Mouse (Mus musculus): ENCODE data around the gene Stxbp1. TPM values are rescaled to one million over a fixed set of nuclear protein-coding genes. Genes with fewer than 3 reads are reported as not detected.

Stxbp1 gene
- polyA plus RNA-seq, 1 experiment = 713 TPM

DNA sequence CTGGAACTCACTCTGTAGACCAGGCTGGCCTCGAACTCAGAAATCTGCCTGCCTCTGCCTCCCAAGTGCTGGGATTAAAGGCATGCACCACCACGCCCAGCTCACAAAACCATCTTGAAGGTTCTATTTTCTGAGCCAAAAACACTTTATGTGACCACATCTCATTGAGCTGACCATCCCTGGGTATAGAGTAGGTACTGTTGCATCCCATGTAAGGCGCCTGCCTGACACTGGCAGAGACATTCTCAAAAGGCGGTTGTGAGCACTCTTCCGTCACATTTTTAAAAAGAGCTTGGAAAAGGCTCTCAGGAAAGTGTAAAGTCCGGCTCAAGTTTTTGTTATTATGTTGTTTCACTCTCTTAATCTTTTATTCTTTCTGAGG is 90.4 kb downstream of the Stxbp1 start:
- no peak for TF ChIP-seq CTCF (IDR thresholded peaks at IDR 0.05; ENCODE audit: extremely low read depth, insufficient read depth, low read length)
- TF ChIP-seq POLR2A (IDR thresholded peaks at IDR 0.05; ENCODE audit: extremely low read depth, insufficient read depth, low read length) = no peak
- peaks cover 5% of the 10 kb centered on the region for H3K4me1 ChIP-seq (ENCODE audit: control insufficient read depth, insufficient read depth, low read length)
- peak overlapping the region; percentile 38; the same call in 1 of the 2 replicates for H3K4me3 ChIP-seq (ENCODE audit: insufficient read depth, low read length)
- no peak overlapping the region for H3K27ac ChIP-seq (ENCODE audit: insufficient read depth, low read length)

DNA sequence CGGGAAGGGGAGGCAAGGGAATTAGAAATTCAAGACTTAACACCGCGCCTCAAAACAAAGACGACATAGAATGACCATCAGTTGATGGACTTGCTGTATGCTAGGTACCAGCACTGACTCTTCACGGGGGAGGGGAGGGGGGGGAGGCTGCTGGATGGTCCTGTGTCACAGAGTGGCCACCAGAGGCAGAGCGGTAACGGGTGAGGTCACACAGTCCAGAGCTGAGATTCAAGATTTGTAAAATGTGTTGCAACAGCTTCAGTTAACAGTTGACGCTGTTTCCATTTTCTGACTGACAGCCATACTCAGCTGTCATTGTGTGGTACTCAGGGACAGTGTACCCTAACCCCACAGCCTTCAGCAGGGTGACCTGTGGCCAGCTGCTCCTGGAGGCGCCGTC is 94.9 kb downstream of the Stxbp1 start:
- no peak overlapping the region for H3K27ac ChIP-seq (ENCODE audit: insufficient read depth, low read length)
- H3K4me3 ChIP-seq (ENCODE audit: insufficient read depth, low read length) = no peak overlapping the region
- H3K4me1 ChIP-seq (ENCODE audit: control insufficient read depth, insufficient read depth, low read length) = no peaks in the 10 kb centered on the region
- TF ChIP-seq CTCF (IDR thresholded peaks at IDR 0.05; ENCODE audit: extremely low read depth, insufficient read depth, low read length) = no peak
- TF ChIP-seq POLR2A (IDR thresholded peaks at IDR 0.05; ENCODE audit: extremely low read depth, insufficient read depth, low read length) = no peak

DNA sequence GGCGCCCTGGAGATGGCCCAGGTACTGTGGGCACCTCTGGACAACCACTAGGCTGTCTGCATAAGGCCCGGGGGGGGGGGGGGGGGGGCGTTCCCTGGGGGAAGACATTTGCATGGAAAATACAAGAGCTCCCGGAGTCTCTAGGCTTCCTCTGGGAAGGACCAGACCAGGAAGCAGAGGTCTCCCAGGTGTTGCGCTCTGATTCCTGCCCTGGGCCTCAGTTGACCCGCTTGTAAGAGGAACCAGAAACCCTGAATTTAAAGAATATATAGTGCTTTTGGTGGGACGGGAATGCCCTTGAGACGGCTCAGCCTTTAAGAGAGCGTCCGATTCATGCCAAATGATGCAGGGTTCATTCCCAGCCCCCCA is 95.4 kb downstream of the Stxbp1 start:
- H3K4me1 ChIP-seq (ENCODE audit: control insufficient read depth, insufficient read depth, low read length) = no peaks in the 10 kb centered on the region
- H3K4me3 ChIP-seq (ENCODE audit: insufficient read depth, low read length) = no peak overlapping the region
- no peak overlapping the region for H3K27ac ChIP-seq (ENCODE audit: insufficient read depth, low read length)
- TF ChIP-seq POLR2A (IDR thresholded peaks at IDR 0.05; ENCODE audit: extremely low read depth, insufficient read depth, low read length) = no peak
- TF ChIP-seq CTCF (IDR thresholded peaks at IDR 0.05; ENCODE audit: extremely low read depth, insufficient read depth, low read length) = no peak

DNA sequence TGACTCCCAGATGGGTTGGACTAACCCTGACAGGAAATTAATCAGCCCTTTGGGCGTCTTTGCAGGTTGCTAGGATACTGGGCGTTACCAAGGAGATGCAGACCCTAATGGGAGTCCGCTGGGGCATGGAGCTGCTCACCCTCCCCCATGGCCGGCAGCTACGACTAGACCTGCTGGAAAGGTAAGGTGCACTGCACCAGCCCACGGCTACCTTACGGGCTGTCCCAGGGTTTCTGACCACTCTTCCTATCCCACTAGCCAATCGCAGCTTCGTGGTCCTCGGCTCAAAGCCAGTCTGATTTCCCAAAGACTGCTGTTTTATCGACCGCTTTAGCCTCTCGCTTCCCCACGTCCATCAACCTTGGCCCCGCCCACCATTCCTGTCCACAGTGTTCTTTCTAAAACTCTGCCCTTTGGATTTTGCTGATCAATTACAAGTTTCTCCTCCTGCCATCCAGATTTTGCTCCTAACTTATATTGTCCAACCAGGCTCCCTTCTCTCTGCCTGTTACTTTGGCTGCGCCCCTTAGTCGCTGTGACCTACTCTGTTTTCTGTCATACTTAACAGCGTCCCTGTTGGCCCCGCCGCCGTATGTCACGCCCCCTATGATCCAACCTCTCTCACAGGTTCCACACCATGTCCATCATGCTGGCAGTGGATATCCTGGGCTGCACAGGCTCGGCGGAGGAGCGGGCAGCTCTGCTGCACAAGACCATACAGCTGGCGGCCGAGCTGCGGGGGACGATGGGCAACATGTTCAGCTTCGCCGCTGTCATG is 96.0 kb downstream of the Stxbp1 start:
- Histone ChIP-seq H3K4me3 (ENCODE audit: insufficient read depth, low read length) (no peak overlapping the region), H3K27ac (ENCODE audit: insufficient read depth, low read length) (no peak overlapping the region), H3K4me1 (ENCODE audit: control insufficient read depth, insufficient read depth, low read length) (no peaks in the 10 kb centered on the region)
- TF ChIP-seq POLR2A (IDR thresholded peaks at IDR 0.05; ENCODE audit: extremely low read depth, insufficient read depth, low read length) (no peak), CTCF (IDR thresholded peaks at IDR 0.05; ENCODE audit: extremely low read depth, insufficient read depth, low read length) (no peak)

DNA sequence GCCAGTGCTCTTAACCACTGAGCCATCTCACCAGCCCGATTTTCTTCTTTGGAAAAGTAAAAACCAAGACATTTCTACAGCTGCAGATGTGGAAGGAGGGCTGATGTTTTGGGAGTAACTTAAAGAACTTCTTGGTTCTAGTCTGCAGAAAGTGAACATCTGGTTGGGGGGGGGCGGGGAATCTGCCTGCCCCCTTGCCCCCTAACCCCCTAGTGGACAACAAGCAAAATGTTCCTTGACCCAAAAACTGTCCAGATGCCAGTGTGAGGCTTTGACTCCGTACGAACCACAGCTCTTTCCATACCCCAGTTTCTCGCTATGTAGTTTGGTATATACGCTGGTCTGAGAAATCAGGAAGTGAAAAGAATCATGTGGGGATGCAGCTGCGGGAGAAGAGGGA is 96.8 kb downstream of the Stxbp1 start:
- Histone ChIP-seq H3K4me3 (ENCODE audit: insufficient read depth, low read length) (no peak overlapping the region), H3K4me1 (ENCODE audit: control insufficient read depth, insufficient read depth, low read length) (no peaks in the 10 kb centered on the region), H3K27ac (ENCODE audit: insufficient read depth, low read length) (no peak overlapping the region)
- no peak for TF ChIP-seq CTCF (IDR thresholded peaks at IDR 0.05; ENCODE audit: extremely low read depth, insufficient read depth, low read length)
- TF ChIP-seq POLR2A (IDR thresholded peaks at IDR 0.05; ENCODE audit: extremely low read depth, insufficient read depth, low read length) = no peak

DNA sequence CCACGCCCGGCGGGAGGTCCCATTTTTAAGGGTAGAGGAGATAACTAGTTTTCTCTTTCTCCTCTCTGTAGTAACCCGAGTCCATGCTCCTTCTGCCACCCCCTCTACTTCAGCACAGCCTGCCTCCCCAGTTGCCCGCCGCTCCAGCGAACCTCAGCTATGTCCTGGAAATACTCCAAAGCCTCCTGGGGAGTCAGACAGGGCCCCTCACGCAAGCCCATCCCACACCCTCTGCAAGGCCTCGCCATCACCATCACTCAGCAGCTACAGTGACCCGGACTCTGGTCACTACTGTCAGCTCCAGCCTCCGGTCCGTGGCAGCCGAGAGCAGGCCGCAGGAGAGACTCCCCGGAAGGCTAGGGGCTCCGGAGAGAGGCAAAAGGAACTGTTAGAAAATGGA is 98.0 kb downstream of the Stxbp1 start:
- Histone ChIP-seq H3K27ac (ENCODE audit: insufficient read depth, low read length) (no peak overlapping the region), H3K4me3 (ENCODE audit: insufficient read depth, low read length) (no peak overlapping the region), H3K4me1 (ENCODE audit: control insufficient read depth, insufficient read depth, low read length) (no peaks in the 10 kb centered on the region)
- TF ChIP-seq CTCF (IDR thresholded peaks at IDR 0.05; ENCODE audit: extremely low read depth, insufficient read depth, low read length) = no peak
- TF ChIP-seq POLR2A (IDR thresholded peaks at IDR 0.05; ENCODE audit: extremely low read depth, insufficient read depth, low read length) = no peak

DNA sequence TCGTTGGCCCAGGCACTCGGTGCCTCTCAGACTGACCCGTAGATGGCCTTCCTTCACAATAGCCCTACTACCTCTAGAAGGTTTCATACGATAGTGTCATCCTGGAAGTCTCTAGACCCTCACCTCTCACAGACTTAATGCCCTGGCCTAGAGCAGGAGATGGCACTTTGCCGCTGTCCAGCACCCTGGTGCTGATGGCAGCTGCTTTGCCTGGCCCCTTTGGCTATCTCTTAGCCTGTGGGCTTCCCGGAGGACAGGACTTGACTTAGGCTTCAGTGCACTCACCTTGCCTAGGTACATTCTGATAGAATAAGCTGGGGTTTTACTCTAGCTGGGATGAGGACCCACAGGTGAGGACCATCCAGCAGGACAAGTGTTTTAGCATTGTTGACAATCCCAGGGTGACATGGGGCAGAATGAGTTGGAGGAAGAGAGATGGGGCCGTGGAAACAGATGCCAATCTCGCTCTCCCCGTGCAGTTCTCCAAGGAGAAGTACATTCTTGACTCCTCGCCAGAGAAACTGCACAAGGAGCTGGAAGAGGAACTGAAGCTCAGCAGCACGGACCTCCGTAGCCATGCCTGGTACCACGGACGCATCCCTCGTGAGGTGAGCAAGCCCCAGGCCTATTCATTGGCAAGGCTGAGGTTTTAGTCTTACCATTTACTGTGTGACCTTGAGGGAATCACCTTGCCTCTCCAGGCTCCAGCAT is 102.6 kb downstream of the Stxbp1 start:
- TF ChIP-seq CTCF (IDR thresholded peaks at IDR 0.05; ENCODE audit: extremely low read depth, insufficient read depth, low read length) = no peak
- TF ChIP-seq POLR2A (IDR thresholded peaks at IDR 0.05; ENCODE audit: extremely low read depth, insufficient read depth, low read length) = no peak
- Histone ChIP-seq H3K4me3 (ENCODE audit: insufficient read depth, low read length) (no peak overlapping the region), H3K4me1 (ENCODE audit: control insufficient read depth, insufficient read depth, low read length) (no peaks in the 10 kb centered on the region), H3K27ac (ENCODE audit: insufficient read depth, low read length) (no peak overlapping the region)

DNA sequence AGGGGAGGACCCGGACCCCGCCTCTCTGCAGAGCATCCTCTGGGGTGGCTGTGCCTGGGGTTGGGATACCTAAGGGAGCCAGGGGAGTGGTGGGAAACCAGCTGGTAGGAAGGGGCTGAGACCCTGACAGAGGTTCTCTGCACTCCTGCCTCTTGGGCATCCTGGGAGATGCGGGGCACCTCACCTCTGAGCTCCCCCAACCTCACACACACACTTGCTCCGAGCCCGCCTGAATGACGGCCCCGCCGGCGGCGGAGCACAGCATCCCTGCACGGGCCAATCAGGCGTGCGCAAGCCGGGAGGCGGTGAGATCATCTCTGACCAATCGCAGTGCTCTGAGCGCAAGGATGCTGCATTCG is 104.9 kb downstream of the Stxbp1 start:
- H3K4me1 ChIP-seq (ENCODE audit: control insufficient read depth, insufficient read depth, low read length) = no peaks in the 10 kb centered on the region
- H3K27ac ChIP-seq (ENCODE audit: insufficient read depth, low read length) = no peak overlapping the region
- peak overlapping the region; percentile 93 for H3K4me3 ChIP-seq (ENCODE audit: insufficient read depth, low read length)
- peak; percentile 66 for TF ChIP-seq POLR2A (IDR thresholded peaks at IDR 0.05; ENCODE audit: extremely low read depth, insufficient read depth, low read length)
- TF ChIP-seq CTCF (IDR thresholded peaks at IDR 0.05; ENCODE audit: extremely low read depth, insufficient read depth, low read length) = no peak

DNA sequence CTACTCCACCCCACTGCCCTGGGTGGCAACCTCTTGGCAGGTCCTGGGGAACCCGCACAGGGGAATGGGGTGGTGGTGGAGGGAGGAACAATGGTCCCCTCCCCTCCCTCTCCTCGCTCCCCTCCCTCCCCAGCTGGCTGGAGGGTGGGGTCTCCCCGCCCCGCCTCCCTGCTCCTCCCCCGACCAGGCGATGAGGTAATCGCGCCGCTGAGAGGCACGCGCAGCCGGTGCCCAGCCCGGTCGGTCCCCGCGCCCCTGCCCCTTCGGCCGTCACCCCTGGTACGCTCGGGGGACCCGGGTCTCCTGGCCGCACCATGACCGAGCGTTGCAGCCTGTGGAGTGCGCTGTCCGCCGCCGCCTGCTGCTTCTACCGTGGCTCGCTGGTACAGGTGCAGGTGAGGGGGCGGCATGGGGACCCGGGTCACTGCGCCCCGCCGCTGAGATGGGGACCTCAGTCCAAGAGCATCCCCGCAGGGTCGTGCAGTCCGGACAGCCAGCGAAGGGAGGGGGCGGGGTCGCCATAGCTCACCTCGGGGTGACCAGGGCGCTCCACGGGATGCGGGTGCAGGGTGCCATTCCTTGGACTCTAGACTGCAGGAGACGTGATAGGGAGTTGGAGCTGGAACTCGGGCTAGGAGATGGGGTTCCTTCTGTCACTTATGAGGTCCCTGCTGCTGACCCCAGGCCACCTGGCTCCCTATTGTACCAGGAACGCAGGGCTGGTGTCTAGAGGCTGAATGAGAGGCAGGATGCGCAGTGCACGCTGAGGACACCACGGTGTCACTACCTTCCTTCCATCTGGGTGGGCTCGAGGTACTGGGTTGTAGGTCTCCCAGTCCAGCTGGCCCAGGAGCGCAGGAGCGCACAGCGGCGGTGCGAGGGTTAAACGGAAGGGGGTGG is 105.5 kb downstream of the Stxbp1 start:
- H3K27ac ChIP-seq (ENCODE audit: insufficient read depth, low read length) = peak overlapping the region; percentile 74
- no peaks in the 10 kb centered on the region for H3K4me1 ChIP-seq (ENCODE audit: control insufficient read depth, insufficient read depth, low read length)
- H3K4me3 ChIP-seq (ENCODE audit: insufficient read depth, low read length) = peak overlapping the region; percentile 93
- TF ChIP-seq POLR2A (IDR thresholded peaks at IDR 0.05; ENCODE audit: extremely low read depth, insufficient read depth, low read length) (peak; percentile 60; the same call in 1 of the 2 replicates), CTCF (IDR thresholded peaks at IDR 0.05; ENCODE audit: extremely low read depth, insufficient read depth, low read length) (no peak)
